Mouse (Mus musculus) heart, embryonic 10.5 days (tissue): ENCODE data around the gene Gm12216. TPM values are rescaled to one million over a fixed set of nuclear protein-coding genes. Genes with fewer than 3 reads are reported as not detected.
"Not testable (repeated sequence)": the region's sequence is repeated elsewhere in the genome, so short reads cannot be mapped to it uniquely, and the experiment has no call there.

ENCODE experiments used
- DNase-seq: peaks from one replicate; pipeline ENCODE4 v3.0.0-alpha.2; 2017; ENCODE audit warnings: low spot score
- H3K27ac ChIP-seq: fragments of 300-500 bp; sonication (generic); 2 replicates; pipeline ENCODE4 v1.5.1; 2016; ENCODE audit warnings: mild to moderate bottlenecking
- H3K27me3 ChIP-seq: fragments of 300-500 bp; sonication (generic); 2 replicates; pipeline ENCODE4 v1.6.1; 2016; ENCODE audit warnings: mild to moderate bottlenecking; ENCODE audit not compliant: poor library complexity, insufficient read depth, severe bottlenecking
- H3K36me3 ChIP-seq: fragments of 300-500 bp; sonication (generic); 2 replicates; pipeline ENCODE4 v1.6.1; 2016; ENCODE audit warnings: mild to moderate bottlenecking, moderate library complexity
- H3K4me1 ChIP-seq: fragments of 300-500 bp; sonication (generic); 2 replicates; pipeline ENCODE4 v1.6.1; 2016; ENCODE audit warnings: mild to moderate bottlenecking
- H3K4me3 ChIP-seq: fragments of 300-500 bp; sonication (generic); 2 replicates; pipeline ENCODE4 v1.5.1; 2016; ENCODE audit warnings: mild to moderate bottlenecking, moderate library complexity
- H3K9me3 ChIP-seq: fragments of 300-500 bp; sonication (generic); 2 replicates; pipeline ENCODE4 v1.6.1; 2016; ENCODE audit warnings: mild to moderate bottlenecking, moderate library complexity
- WGBS: fragments of 180-500 bp; shearing (Covaris S2); methylation state at CpG from one replicate; pipeline ENCODE4 v1.1.7; 2016; 5-methylcytosine and 5-hydroxymethylcytosine counted together
- polyA plus RNA-seq: library from polyadenylated mRNA; unstranded; fragments of >200 nt; fragmentation: Nextera tagmentation; extraction: Ambion mirVana; gene quantifications from 2 replicates; pipeline ENCODE4 v1.2.1, GENCODE M21; 2016

Gene Gm12216
- 0.15 and 0.27 TPM in 2 replicates for polyA plus RNA-seq

- DNase-seq, H3K4me1 ChIP-seq, H3K36me3 ChIP-seq, H3K9me3 ChIP-seq: not testable (repeated sequence)
- 11% methylated on average over 39 of the region's 50 CpGs for WGBS
- H3K27me3 ChIP-seq, result peaks cover 14% of the 10 kb centered on the region
- peak within 1 kb of the TSS; percentile 69 for H3K27ac ChIP-seq
- peak within 1 kb of the TSS; percentile 61 for H3K4me3 ChIP-seq
These were observed at the start of gene Gm12216 for GRCm38 (mm10) chr11:53858761-53859580. Gm12216 (minus strand) TSS chr11:53859256.

GRCm38 (mm10) chr11:53908686-53909085 lies 49.6 kb upstream of the Gm12216 start:
- no peak overlapping the region for H3K27ac ChIP-seq
- H3K36me3 ChIP-seq, result no peaks in the 10 kb centered on the region
- H3K4me1 ChIP-seq, result peaks cover 12% of the 10 kb centered on the region
- WGBS, result 81% methylated on average over 8 of the region's 8 CpGs
- no peaks in the 10 kb centered on the region for H3K27me3 ChIP-seq
- no peaks in the 10 kb centered on the region for H3K9me3 ChIP-seq
- H3K4me3 ChIP-seq, result no peak overlapping the region
- no peak for DNase-seq

- peaks cover 21% of the 10 kb centered on the region for H3K4me1 ChIP-seq
- no peaks in the 10 kb centered on the region for H3K9me3 ChIP-seq
- peak overlapping the region; percentile 52 for H3K27ac ChIP-seq
- 73% methylated on average over 9 of the region's 9 CpGs for WGBS
- H3K36me3 ChIP-seq, result no peaks in the 10 kb centered on the region
- H3K27me3 ChIP-seq, result no peaks in the 10 kb centered on the region
- H3K4me3 ChIP-seq, result no peak overlapping the region
- DNase-seq, result no peak
These were observed 45.5 kb upstream of the Gm12216 start for GRCm38 (mm10) chr11:53904534-53904925.

DNA sequence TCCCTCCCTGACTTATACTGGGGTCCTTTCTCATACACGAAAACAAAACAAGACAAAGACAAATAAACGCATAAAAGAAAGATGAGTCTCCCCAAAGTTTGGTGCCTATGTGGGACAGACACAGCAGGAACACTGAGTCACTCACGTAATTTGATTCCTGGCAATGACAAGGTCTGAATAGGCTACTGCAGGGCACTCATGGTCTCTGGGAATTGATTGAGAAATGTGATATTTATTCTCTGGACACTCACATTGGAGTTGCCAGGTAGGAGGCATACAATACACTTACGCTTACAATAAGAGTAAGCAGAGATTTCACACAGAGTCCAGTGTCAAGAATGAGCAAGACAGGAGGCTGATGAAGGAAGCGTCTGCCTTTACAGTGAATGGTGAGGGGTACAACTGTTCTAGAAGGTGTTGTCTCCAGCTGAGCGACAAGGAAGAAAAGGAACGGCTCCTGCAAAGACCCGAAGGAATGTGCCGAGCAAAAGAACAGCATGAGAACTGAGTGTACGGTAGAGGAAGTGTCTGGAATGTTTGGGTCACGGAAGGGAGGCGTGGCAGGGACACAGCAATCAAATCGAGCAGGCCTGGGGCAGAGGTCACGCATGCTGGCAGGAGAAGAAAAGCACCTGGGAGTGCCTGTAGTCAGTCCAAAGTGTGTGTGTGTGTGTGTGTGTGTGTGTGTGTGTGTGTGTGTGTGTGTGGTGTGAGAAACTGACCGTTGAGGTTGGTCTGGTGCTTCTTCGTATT lies 44.9 kb upstream of the Gm12216 start:
- H3K4me1 ChIP-seq, result peaks cover 21% of the 10 kb centered on the region
- DNase-seq, result peak; percentile 78
- H3K36me3 ChIP-seq, result no peaks in the 10 kb centered on the region
- H3K27ac ChIP-seq, result peak overlapping the region; percentile 52
- peak overlapping the region; percentile 8; the same call in 1 of the 2 replicates for H3K4me3 ChIP-seq
- no peaks in the 10 kb centered on the region for H3K27me3 ChIP-seq
- 42% methylated on average over 16 of the region's 16 CpGs for WGBS
- no peaks in the 10 kb centered on the region for H3K9me3 ChIP-seq

DNA sequence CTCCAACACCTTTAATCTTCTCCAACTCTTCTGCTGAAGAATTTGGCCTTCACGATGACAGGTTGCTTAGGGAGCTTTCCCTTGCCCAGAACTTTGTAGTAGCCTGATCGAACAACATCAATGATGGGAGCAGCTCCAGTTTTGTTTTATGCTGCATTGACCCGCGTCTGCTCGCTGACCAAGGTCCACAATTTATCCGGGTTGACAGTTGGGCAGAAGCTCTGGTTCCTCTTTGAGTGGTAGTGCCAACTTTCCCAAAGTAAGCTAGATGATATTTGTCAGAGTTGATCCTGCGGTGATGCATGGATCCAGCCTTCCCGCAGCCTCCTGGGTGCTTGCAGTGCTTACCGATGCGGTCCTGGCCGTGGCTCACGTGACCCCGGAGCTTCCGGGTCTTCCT lies 43.7 kb upstream of the Gm12216 start:
- WGBS, result 91% methylated on average over 14 of the region's 14 CpGs
- no peak for DNase-seq
- H3K4me3 ChIP-seq, result no peak overlapping the region

DNA sequence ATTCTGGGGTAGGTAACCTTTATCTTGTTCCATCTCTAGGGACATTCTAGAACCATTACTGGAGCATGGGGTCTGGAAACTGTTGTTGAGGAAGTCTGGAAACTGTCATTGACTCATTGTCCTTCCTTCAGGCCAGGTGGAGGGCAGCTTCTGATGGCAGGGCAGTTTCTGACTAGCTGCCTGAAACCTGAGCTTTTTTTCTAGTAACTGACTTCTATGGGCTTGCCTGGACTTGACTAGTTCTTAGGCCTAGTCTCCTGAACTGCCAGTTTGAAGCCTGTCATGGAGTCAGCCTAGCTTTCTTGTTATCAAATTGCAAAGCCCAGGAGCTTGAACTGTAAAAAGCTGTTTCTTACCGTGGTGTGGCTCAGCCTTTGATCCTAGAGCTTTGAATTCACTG lies 41.9 kb upstream of the Gm12216 start:
- no peak for DNase-seq
- 62% methylated on average over 1 of the region's 1 CpGs for WGBS

More for the DNA sequence above, 43.7 kb upstream of the Gm12216 start:
- Histone ChIP-seq H3K27me3 (no peaks in the 10 kb centered on the region), H3K27ac (no peak overlapping the region), H3K36me3 (no peaks in the 10 kb centered on the region), H3K4me1 (peaks cover 21% of the 10 kb centered on the region), H3K9me3 (no peaks in the 10 kb centered on the region)

GRCm38 (mm10) chr11:53899981-53900380 lies 40.9 kb upstream of the Gm12216 start:
- Histone ChIP-seq H3K9me3 (no peaks in the 10 kb centered on the region), H3K4me3 (no peak overlapping the region), H3K36me3 (no peaks in the 10 kb centered on the region), H3K27ac (no peak overlapping the region), H3K4me1 (peaks cover 21% of the 10 kb centered on the region), H3K27me3 (no peaks in the 10 kb centered on the region)
- no peak for DNase-seq
- 88% methylated on average over 6 of the region's 6 CpGs for WGBS

More for the DNA sequence above, 41.9 kb upstream of the Gm12216 start:
- H3K9me3 ChIP-seq, result no peaks in the 10 kb centered on the region
- H3K27ac ChIP-seq, result no peak overlapping the region
- H3K4me3 ChIP-seq, result no peak overlapping the region
- no peaks in the 10 kb centered on the region for H3K36me3 ChIP-seq
- H3K27me3 ChIP-seq, result no peaks in the 10 kb centered on the region
- peaks cover 21% of the 10 kb centered on the region for H3K4me1 ChIP-seq

DNA sequence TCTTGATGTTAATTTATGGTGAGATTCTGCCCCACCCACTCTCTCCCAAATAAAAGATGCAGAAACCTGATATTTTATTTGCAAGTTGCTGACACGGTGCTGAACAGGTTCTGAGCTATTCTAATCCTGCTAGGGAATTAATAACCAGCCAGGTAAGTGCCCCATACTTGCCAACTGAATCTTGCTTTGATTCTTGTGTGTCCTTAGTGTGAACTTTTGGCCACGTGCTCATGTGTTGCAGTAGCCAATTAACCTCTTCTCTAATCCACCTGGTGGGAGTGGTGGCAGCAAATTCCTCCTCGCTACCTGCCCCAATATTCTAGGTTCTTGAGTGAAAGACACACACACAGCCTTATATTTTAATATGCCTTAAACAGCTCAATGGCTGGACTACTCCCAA lies 39.9 kb upstream of the Gm12216 start:
- H3K4me3 ChIP-seq, result no peak overlapping the region
- peaks cover 12% of the 10 kb centered on the region for H3K4me1 ChIP-seq
- H3K27ac ChIP-seq, result no peak overlapping the region
- H3K27me3 ChIP-seq, result no peaks in the 10 kb centered on the region
- WGBS, result 66% methylated on average over 3 of the region's 3 CpGs
- H3K9me3 ChIP-seq, result no peaks in the 10 kb centered on the region
- no peak for DNase-seq
- no peaks in the 10 kb centered on the region for H3K36me3 ChIP-seq

- WGBS, result 75% methylated on average over 6 of the region's 6 CpGs
- Histone ChIP-seq H3K9me3 (no peaks in the 10 kb centered on the region), H3K4me1 (peaks cover 4% of the 10 kb centered on the region; the same call in 1 of the 2 replicates), H3K27me3 (no peaks in the 10 kb centered on the region), H3K4me3 (no peak overlapping the region), H3K27ac (no peak overlapping the region), H3K36me3 (no peaks in the 10 kb centered on the region)
- no peak for DNase-seq
These were observed 37.9 kb upstream of the Gm12216 start for GRCm38 (mm10) chr11:53896935-53897334.

- H3K27me3 ChIP-seq, result no peaks in the 10 kb centered on the region
- H3K27ac ChIP-seq, result no peak overlapping the region
- peaks cover 30% of the 10 kb centered on the region for H3K4me1 ChIP-seq
- WGBS, result 71% methylated on average over 2 of the region's 2 CpGs
- no peak for DNase-seq
- no peak overlapping the region for H3K4me3 ChIP-seq
- H3K9me3 ChIP-seq, result no peaks in the 10 kb centered on the region
- H3K36me3 ChIP-seq, result no peaks in the 10 kb centered on the region
These were observed 34.4 kb upstream of the Gm12216 start for GRCm38 (mm10) chr11:53893451-53893850.

GRCm38 (mm10) chr11:53892716-53893416 lies 33.8 kb upstream of the Gm12216 start:
- DNase-seq, result peak; percentile 76
- H3K27ac ChIP-seq, result peak overlapping the region; percentile 9; the same call in 1 of the 2 replicates

DNA sequence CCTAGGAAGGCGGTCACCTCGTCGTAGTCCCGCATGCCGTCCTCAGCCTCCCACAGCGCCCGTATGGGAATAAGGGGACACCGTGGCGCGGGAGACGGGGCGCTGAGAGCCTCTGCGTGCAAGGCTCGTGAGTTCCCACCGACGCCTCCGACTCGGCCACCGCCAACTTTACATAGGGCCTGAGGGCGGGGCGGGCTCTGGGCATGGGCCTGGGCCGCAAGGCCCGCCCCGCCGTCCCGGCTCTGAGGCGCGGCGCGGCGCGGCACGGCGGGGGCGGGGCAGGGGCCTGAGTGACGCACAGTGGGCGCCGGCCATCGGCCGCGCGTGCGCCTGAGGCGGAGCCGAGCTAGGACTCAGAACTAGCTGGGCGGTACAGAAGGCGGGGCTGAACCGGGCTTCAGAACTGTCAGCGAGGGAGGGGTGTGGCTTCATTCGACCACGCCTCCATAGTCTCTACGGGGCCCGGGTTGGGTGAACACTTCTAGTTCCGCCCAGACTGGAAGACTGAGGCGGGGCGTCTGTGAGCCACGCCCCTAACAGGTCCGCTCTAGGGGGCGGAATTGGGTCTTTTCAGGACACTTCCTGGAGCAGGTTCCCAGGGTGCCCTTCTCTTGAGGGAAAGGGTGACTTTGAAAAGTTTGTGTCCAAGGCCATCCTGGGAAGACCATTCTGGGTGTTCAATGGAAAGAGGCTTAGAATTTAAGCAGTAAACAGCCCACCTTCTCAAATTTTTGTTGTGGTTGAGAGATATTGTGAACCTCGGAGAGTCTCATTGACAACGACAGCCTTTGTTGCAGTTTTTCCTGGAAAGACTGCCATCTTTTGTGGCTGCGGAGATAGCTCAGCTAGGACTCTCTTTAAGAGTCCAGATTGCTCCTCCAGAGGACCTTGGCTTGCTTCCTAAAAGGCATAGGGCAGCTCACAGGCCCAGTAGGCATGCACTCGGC lies 32.7 kb upstream of the Gm12216 start, which contains the start of gene Slc22a5:
Gene Slc22a5, minus strand, starts transcription at position 156 of the 947 bp plus-strand sequence.
- peaks cover 41% of the 10 kb centered on the region for H3K4me1 ChIP-seq
- no peaks in the 10 kb centered on the region for H3K27me3 ChIP-seq
- H3K4me3 ChIP-seq, result peak within 1 kb of the TSS; percentile 70
- WGBS, result 4% methylated on average over 63 of the region's 63 CpGs
- H3K36me3 ChIP-seq, result no peaks in the 10 kb centered on the region
- H3K27ac ChIP-seq, result peak within 1 kb of the TSS; percentile 86
- no peaks in the 10 kb centered on the region for H3K9me3 ChIP-seq
- peak; percentile 100 for DNase-seq

More at GRCm38 (mm10) chr11:53892716-53893416, 33.8 kb upstream of the Gm12216 start:
- H3K9me3 ChIP-seq, result no peaks in the 10 kb centered on the region
- WGBS, result 43% methylated on average over 9 of the region's 9 CpGs
- no peak overlapping the region for H3K4me3 ChIP-seq
- H3K36me3 ChIP-seq, result no peaks in the 10 kb centered on the region
- H3K4me1 ChIP-seq, result peaks cover 36% of the 10 kb centered on the region
- H3K27me3 ChIP-seq, result no peaks in the 10 kb centered on the region
